Mouse (Mus musculus): Measurements from ENCODE around the gene Nupl1.

Nupl1 gene

GRCm38 (mm10) chr14:60163367-60163766 lies 87.9 kb downstream of the Nupl1 start:
- in situ Hi-C loops (cut with MseI, MboI) = no loop called here

- in situ Hi-C loops (cut with MseI, MboI) = no loop called here
These were observed 98.9 kb downstream of the Nupl1 start for GRCm38 (mm10) chr14:60152373-60152772.

- in situ Hi-C loops (cut with MseI, MboI) = loop anchor here in 1 of 2 experiments (10.0 kb wide), 1 partner anchor 56 kb away; no protein-coding TSS in a partner anchor
These were observed 102.3 kb downstream of the Nupl1 start for GRCm38 (mm10) chr14:60148893-60149292.

GRCm38 (mm10) chr14:60143234-60143633 lies 108.0 kb downstream of the Nupl1 start:
- in situ Hi-C loops (cut with MseI, MboI) = loop anchor here in 1 of 2 experiments (10.0 kb wide), 1 partner anchor 62 kb away; no protein-coding TSS in a partner anchor

- in situ Hi-C loops (cut with MseI, MboI) = no loop called here
These were observed 112.9 kb downstream of the Nupl1 start for GRCm38 (mm10) chr14:60138339-60138738.

- in situ Hi-C loops (cut with MseI, MboI) = no loop called here
These were observed 113.4 kb downstream of the Nupl1 start for GRCm38 (mm10) chr14:60137812-60138211.

GRCm38 (mm10) chr14:60135801-60136200 lies 115.4 kb downstream of the Nupl1 start:
- in situ Hi-C loops (cut with MseI, MboI) = no loop called here

- in situ Hi-C loops (cut with MseI, MboI) = no loop called here
These were observed 116.5 kb downstream of the Nupl1 start for GRCm38 (mm10) chr14:60134720-60135119.
